8 mouse cellular contexts compared by ENCODE assay signal in the genomic region with DNA sequence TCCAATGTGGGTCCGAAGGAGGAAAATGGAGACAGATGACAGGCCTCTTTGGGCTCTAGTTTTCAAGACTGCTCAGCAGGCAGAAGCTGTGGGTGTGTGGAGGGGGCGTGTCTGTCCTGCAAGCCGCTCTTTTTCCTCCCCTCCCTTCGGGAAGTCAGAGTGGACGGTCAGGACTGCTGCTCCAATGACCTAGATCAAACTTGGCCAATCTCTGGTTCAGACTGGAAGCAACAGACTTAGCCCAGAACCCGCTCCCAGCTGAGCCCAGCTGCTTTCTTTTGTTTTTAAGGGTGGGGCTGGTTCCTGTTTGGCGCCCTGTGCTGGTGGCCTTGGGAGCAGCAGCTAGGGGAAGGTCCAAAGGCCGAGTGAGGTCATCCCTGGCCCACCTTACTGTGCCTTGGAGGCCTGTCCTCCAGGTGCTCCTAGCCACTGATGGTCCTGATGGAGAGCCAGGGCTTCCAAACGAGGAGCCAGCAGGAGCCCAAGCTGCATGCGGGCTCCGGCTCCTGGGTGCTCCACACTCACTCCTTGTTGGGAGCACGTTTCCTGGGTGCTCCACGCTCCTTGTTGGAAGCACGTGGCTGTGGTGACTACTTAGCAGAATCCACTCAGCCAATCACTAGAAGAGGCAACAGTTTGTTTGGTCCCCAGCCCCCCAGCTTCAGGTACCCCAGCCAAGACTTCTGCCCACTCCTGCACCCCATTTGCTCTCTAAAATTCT. TPM values are rescaled to one million over a fixed set of nuclear protein-coding genes. Genes with fewer than 3 reads are reported as not detected.
DNase-seq lines count a peak whose midpoint lies in the region; ATAC-seq and TF ChIP-seq lines count a peak whose summit lies in the region.

No protein-coding gene starts in this region.

- no peak overlapping the region for H3K4me3 ChIP-seq in spleen, adult 2 months (ENCODE audit: extremely low read depth, insufficient read depth, insufficient read length)
- H3K4me3 ChIP-seq in embryonic facial prominence, embryonic 15.5 days (replicated peaks), result peak overlapping the region; percentile 29
- H3K4me3 ChIP-seq in heart, embryonic 16.5 days (ENCODE audit: low read length), result no peak overlapping the region
- 0 out of 2 replicates have a peak overlapping the region, but pooled peaks have one; percentile 12 for H3K4me3 ChIP-seq in stomach, embryonic 16.5 days (replicated peaks; ENCODE audit: low read length)

- TF ChIP-seq POLR2A in spleen, adult 2 months (IDR thresholded peaks at IDR 0.05; ENCODE audit: low read depth, low read length), result no peak

- 0 out of 2 replicates have a peak overlapping the region, but pooled peaks have one; percentile 9 for H3K27ac ChIP-seq in spleen, adult 2 months (ENCODE audit: insufficient read depth, low read length)
- peak overlapping the region; percentile 86 for H3K27ac ChIP-seq in embryonic facial prominence, embryonic 15.5 days (replicated peaks)
- peak overlapping the region; percentile 79 for H3K27ac ChIP-seq in heart, embryonic 16.5 days (ENCODE audit: low read length)
- H3K27ac ChIP-seq in stomach, embryonic 16.5 days (ENCODE audit: low read length), result peak overlapping the region; percentile 83

- no peak for ATAC-seq in embryonic facial prominence, embryonic 15.5 days (ENCODE audit: insufficient number of reproducible peaks, low FRiP score, low TSS enrichment, low read depth)
- ATAC-seq in heart, embryonic 16.5 days (replicated peaks; ENCODE audit: extremely low read depth, insufficient read depth, low FRiP score), result peak; percentile 19
- peak; percentile 38 for ATAC-seq in megakaryocyte, adult 5-6 weeks (ENCODE audit: poor library complexity, severe bottlenecking)
- peak; percentile 68 for ATAC-seq in stomach, embryonic 16.5 days (ENCODE audit: insufficient read depth, low FRiP score)

- no peaks in the 10 kb centered on the region for H3K27me3 ChIP-seq in spleen, adult 2 months (ENCODE audit: control insufficient read depth, insufficient read depth, low read length)
- H3K27me3 ChIP-seq in embryonic facial prominence, embryonic 15.5 days, result no peaks in the 10 kb centered on the region
- H3K27me3 ChIP-seq in heart, embryonic 16.5 days (ENCODE audit: control insufficient read depth, insufficient read depth, low read length), result no peaks in the 10 kb centered on the region
- no peaks in the 10 kb centered on the region for H3K27me3 ChIP-seq in stomach, embryonic 16.5 days (ENCODE audit: control insufficient read depth, insufficient read depth, low read length)

- no peaks in the 10 kb centered on the region for H3K36me3 ChIP-seq in spleen, adult 2 months (ENCODE audit: control insufficient read depth, insufficient read depth, low read length)
- no peaks in the 10 kb centered on the region for H3K36me3 ChIP-seq in embryonic facial prominence, embryonic 15.5 days
- H3K36me3 ChIP-seq in heart, embryonic 16.5 days (ENCODE audit: control insufficient read depth, insufficient read depth), result no peaks in the 10 kb centered on the region
- no peaks in the 10 kb centered on the region for H3K36me3 ChIP-seq in stomach, embryonic 16.5 days (ENCODE audit: control insufficient read depth, insufficient read depth, low read length)

- peak overlapping the region; percentile 54 for H3K4me2 ChIP-seq in embryonic facial prominence, embryonic 15.5 days (replicated peaks)
- H3K4me2 ChIP-seq in heart, embryonic 16.5 days (ENCODE audit: low read depth, low read length), result peak overlapping the region; percentile 61
- peak overlapping the region; percentile 50 for H3K4me2 ChIP-seq in stomach, embryonic 16.5 days (ENCODE audit: low read depth, low read length)

- H3K9ac ChIP-seq in embryonic facial prominence, embryonic 15.5 days, result no peak overlapping the region
- H3K9ac ChIP-seq in heart, embryonic 16.5 days (ENCODE audit: low read length), result peak overlapping the region; percentile 52; the same call in 1 of the 2 replicates
- peak overlapping the region; percentile 52 for H3K9ac ChIP-seq in stomach, embryonic 16.5 days (ENCODE audit: low read length)

- no peaks in the 10 kb centered on the region for H3K9me3 ChIP-seq in embryonic facial prominence, embryonic 15.5 days (replicated peaks)
- H3K9me3 ChIP-seq in heart, embryonic 16.5 days (replicated peaks; ENCODE audit: control insufficient read depth, low read length), result no peaks in the 10 kb centered on the region
- H3K9me3 ChIP-seq in stomach, embryonic 16.5 days (replicated peaks; ENCODE audit: control insufficient read depth, low read length), result no peaks in the 10 kb centered on the region

- TF ChIP-seq CTCF in spleen, adult 2 months (IDR thresholded peaks at IDR 0.05; ENCODE audit: extremely low read depth, insufficient read depth, insufficient read length, insufficient replicate concordance), result no peak

- peaks cover 31% of the 10 kb centered on the region for H3K4me1 ChIP-seq in spleen, adult 2 months (ENCODE audit: control insufficient read depth, insufficient read depth, insufficient read length)
- peaks cover 78% of the 10 kb centered on the region for H3K4me1 ChIP-seq in embryonic facial prominence, embryonic 15.5 days
- H3K4me1 ChIP-seq in heart, embryonic 16.5 days (ENCODE audit: control insufficient read depth, insufficient read depth, low read length), result peaks cover 70% of the 10 kb centered on the region
- H3K4me1 ChIP-seq in stomach, embryonic 16.5 days (ENCODE audit: control insufficient read depth, insufficient read depth, low read length), result peaks cover 57% of the 10 kb centered on the region

- WGBS in spleen, adult 2 months, result 42% methylated on average over 14 of the region's 14 CpGs
- 32% methylated on average over 14 of the region's 14 CpGs for WGBS in embryonic facial prominence, embryonic 15.5 days
- WGBS in heart, embryonic 16.5 days, result 32% methylated on average over 14 of the region's 14 CpGs
- WGBS in stomach, embryonic 16.5 days, result 28% methylated on average over 14 of the region's 14 CpGs

- no peak for DNase-seq in spleen, adult 2 months (ENCODE audit: low read depth in 1 of 2, low spot score in 2 of 2)
- no peak for DNase-seq in spleen, adult 12 weeks (ENCODE audit: low spot score)
- peak; percentile 91 for DNase-seq in kidney, postnatal 14 days
- DNase-seq in right cerebral cortex, adult 2 months (ENCODE audit: low spot score in 2 of 2), result no peak

RNA-seq across cellular contexts. Expression of a gene that starts 23.3 kb away (rescaled TPM):
- polyA plus RNA-seq in spleen, adult 2 months (2012; rRNA removed), result 47.1 and 58.4 TPM in 2 replicates
- polyA plus RNA-seq in embryonic facial prominence, embryonic 15.5 days (2015; fragmentation: Nextera tagmentation; extraction: Ambion mirVana), result 20.7 and 21.7 TPM in 2 replicates
- polyA plus RNA-seq in heart, embryonic 16.5 days (2015; fragmentation: Nextera tagmentation; extraction: Ambion mirVana), result 17.0 and 19.4 TPM in 2 replicates
- total RNA-seq in megakaryocyte, adult 5-6 weeks (2015), result 14.1 and 18.2 TPM in 2 replicates
- total RNA-seq in megakaryocyte, adult 5-6 weeks (2017), result 18.0 and 20.1 TPM in 2 replicates
- 11.8 and 16.2 TPM in 2 replicates for polyA plus RNA-seq in stomach, embryonic 16.5 days (2015; fragmentation: Nextera tagmentation; extraction: Ambion mirVana)

RNA-seq across cellular contexts. Expression of a gene that starts 48.2 kb away (rescaled TPM):
- 5.5 and 6.8 TPM in 2 replicates for polyA plus RNA-seq in spleen, adult 2 months (2012; rRNA removed)
- 149 TPM in 2 replicates for polyA plus RNA-seq in embryonic facial prominence, embryonic 15.5 days (2015; fragmentation: Nextera tagmentation; extraction: Ambion mirVana)
- polyA plus RNA-seq in heart, embryonic 16.5 days (2015; fragmentation: Nextera tagmentation; extraction: Ambion mirVana), result 95.6 and 101 TPM in 2 replicates
- 13.5 and 15.7 TPM in 2 replicates for total RNA-seq in megakaryocyte, adult 5-6 weeks (2015)
- 13.2 and 21.6 TPM in 2 replicates for total RNA-seq in megakaryocyte, adult 5-6 weeks (2017)
- polyA plus RNA-seq in stomach, embryonic 16.5 days (2015; fragmentation: Nextera tagmentation; extraction: Ambion mirVana), result 98.1 and 105 TPM in 2 replicates

RNA-seq across cellular contexts. Expression of a gene that starts 48.4 kb away (rescaled TPM):
- polyA plus RNA-seq in spleen, adult 2 months (2012; rRNA removed), result 3.2 and 4.1 TPM in 2 replicates
- 21.8 and 21.9 TPM in 2 replicates for polyA plus RNA-seq in embryonic facial prominence, embryonic 15.5 days (2015; fragmentation: Nextera tagmentation; extraction: Ambion mirVana)
- 10.0 and 11.4 TPM in 2 replicates for polyA plus RNA-seq in heart, embryonic 16.5 days (2015; fragmentation: Nextera tagmentation; extraction: Ambion mirVana)
- total RNA-seq in megakaryocyte, adult 5-6 weeks (2015), result 5.2 and 6.6 TPM in 2 replicates
- 7.7 and 9.6 TPM in 2 replicates for total RNA-seq in megakaryocyte, adult 5-6 weeks (2017)
- polyA plus RNA-seq in stomach, embryonic 16.5 days (2015; fragmentation: Nextera tagmentation; extraction: Ambion mirVana), result 16.6 and 19.3 TPM in 2 replicates

Comparison
In these comparisons a context has a peak if more than half of its experiments do, and no peak if none do; other contexts are left out.
1. H3K27ac ChIP-seq: peak in every context shown above with its lines; median percentile 86 in embryonic facial prominence, embryonic 15.5 days; 83 in stomach, embryonic 16.5 days; 79 in heart, embryonic 16.5 days; 9 in spleen, adult 2 months.
2. H3K4me3 ChIP-seq: peak in embryonic facial prominence, embryonic 15.5 days (single experiment) and stomach, embryonic 16.5 days (single experiment); none in spleen, adult 2 months (single experiment) and heart, embryonic 16.5 days (single experiment).
3. RNA of a gene that starts 48.2 kb away (polyA plus RNA-seq): 149 TPM in embryonic facial prominence, embryonic 15.5 days, 98.1 to 105 TPM in stomach, embryonic 16.5 days and 95.6 to 101 TPM in heart, embryonic 16.5 days; 5.5 to 6.8 TPM in spleen, adult 2 months; every median in the first group is over 10 times any median in the second.
4. Peak in every context shown above with its lines, with median percentiles within 50 percentile points of each other: H3K4me2 ChIP-seq.